Mouse (Mus musculus): ENCODE data around the gene Nifk.

Nifk gene

DNA sequence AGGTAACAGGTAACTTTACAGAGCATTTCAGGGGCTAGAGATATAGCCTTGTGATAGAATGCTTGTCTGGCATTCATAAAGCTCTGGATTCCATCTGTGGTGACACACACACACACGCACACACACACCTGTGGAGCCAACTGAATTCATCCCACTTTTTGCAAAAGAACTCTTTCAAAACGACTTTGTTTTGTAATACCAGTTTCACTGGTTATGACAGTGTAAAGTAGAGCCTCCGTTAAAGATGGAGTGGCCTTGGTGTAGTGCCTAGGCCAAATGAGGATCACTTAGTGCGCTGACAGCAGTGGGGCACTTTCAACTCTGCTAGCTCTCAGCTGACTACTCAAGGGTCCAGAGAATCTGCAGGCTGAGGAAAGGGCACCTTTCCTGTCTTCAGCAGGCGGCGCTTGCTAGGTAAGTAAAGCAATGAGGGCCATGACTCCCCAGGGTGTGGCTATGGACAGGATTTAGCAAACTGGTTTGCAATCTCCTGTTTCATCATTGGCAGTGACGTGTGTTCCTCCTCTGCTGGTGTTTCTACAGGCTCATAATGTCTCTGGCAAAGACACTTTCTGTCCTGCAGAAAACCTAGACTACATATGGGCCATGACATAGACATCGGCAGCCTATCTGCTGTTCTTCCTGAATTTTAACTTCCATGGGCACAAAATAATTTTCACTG, 58.6 kb downstream of the Nifk start:
- DNase-seq (ENCODE audit: low spot score in 2 of 2): no peak

Measured in heart, adult 9 months (tissue).